Mouse (Mus musculus) hematopoietic stem cell, adult 5-6 weeks (primary cell): Measurements from ENCODE around the gene Tmem94. TPM values are rescaled to one million over a fixed set of nuclear protein-coding genes. Genes with fewer than 3 reads are reported as not detected.
A peak's percentile ranks its signal among the peaks of the same experiment; 100 is the strongest.
"Not testable (repeated sequence)": the region's sequence is repeated elsewhere in the genome, so short reads cannot be mapped to it uniquely, and the experiment has no call there.

Experiments used
- ATAC-seq, 2 experiments: fragments of 125-278 bp in 1 of 2; replicated peaks in 1 of 2; 2 replicates each; pipeline ENCODE4 v1.8.0; 2016 to 2017; ENCODE audit warnings: inconsistent platforms in 2 of 2, mild to moderate bottlenecking in 2 of 2, moderate number of reproducible peaks in 2 of 2, low read depth in 1 of 2, moderate TSS enrichment in 1 of 2; ENCODE audit not compliant: low FRiP score in 2 of 2, poor library complexity in 2 of 2, severe bottlenecking in 2 of 2, insufficient read depth in 1 of 2, low TSS enrichment in 1 of 2
- total RNA-seq: library from RNA; stranded (forward); fragments of 172-1452, 232-1000 nt; gene quantifications from 2 replicates; pipeline ENCODE4 v1.2.3, GENCODE M21; 2017

Tmem94 gene
- total RNA-seq, 1 experiment from 2014 or later, result 33.5 TPM

- no peak for ATAC-seq
These were observed 11.7 kb upstream of the Tmem94 start for GRCm38 (mm10) chr11:115753485-115753884.

DNA sequence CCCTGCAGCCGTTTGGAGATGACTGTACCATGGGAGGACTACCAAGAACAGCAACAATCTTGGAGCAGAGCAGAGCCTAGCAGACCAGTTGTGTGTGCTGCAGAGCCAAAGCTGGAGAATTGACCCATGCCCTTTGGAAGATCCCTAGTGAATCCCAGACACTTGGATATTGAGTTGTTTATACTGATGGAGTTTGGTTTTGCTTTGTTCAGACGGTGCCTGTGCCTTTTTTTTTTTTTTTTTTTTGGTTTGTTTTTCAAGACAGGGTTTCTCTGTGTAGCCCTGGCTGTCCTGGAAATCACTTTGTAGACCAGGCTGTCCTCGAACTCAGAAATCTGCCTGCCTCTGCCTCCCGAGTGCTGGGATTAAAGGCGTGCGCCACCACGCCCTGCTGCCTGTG, 3.1 kb upstream of the Tmem94 start:
- ATAC-seq, result not testable (repeated sequence)

- no peak for ATAC-seq
These were observed 535 bp upstream of the Tmem94 start for GRCm38 (mm10) chr11:115764698-115765097.

GRCm38 (mm10) chr11:115765607-115766141, 441 bp downstream of the Tmem94 start:
- peak; percentile 35 to 65; a peak in 3 of 4 replicates for ATAC-seq

DNA sequence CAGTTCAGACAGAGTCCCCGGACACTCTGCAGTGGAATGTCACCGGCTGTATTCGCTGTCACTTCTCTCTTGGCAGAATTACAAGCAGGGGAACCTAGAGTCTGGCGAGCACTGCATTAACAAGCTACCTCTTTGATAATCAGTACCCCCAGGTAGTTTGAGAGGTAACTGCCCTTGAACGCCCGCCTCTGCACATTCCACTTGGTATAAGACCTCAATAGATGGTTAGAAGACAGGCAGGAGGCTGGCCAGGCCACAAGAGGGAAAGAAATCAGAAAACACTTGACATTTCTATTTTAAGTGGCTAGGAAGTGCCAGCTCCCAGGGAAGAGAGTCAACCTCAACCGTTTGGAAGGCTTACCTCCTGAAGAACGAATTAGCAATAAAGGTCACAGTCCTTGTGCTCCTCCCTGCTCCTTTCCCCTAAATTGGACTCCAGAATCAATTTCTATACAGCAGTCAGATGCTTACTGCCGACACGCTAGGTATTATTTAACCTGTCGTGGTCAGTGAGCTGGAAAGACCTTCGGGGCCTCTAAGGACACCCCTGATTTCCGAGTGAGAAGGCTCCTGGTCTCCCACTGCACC, 1.2 kb downstream of the Tmem94 start:
- ATAC-seq, result no peak

GRCm38 (mm10) chr11:115766981-115767380, 1.7 kb downstream of the Tmem94 start:
- no peak for ATAC-seq

GRCm38 (mm10) chr11:115768896-115769295, 3.7 kb downstream of the Tmem94 start:
- no peak for ATAC-seq

- no peak for ATAC-seq
These were observed 9.4 kb downstream of the Tmem94 start for GRCm38 (mm10) chr11:115774653-115775052.

GRCm38 (mm10) chr11:115775821-115776665, 10.8 kb downstream of the Tmem94 start:
- no peak for ATAC-seq

DNA sequence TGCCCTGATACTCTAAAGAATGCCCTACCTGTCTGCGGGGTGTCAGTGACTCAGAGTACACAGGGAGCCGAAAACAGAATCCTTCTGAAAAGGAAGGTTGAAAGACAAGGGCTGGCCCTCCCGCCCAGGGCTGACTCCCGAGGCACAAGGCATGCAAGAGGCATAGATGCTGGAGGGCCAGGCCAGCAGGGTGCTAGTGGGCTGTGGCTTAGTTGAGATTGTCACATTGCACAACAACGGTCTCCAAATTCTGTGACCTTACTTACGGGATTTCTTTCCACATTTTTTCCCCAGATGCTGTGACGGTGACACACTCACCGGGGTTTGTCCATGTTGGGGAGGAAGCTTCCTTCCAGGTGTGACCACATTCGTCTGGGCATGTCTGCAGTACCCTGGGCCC, 11.7 kb downstream of the Tmem94 start:
- no peak for ATAC-seq

- ATAC-seq, result no peak
These were observed 12.5 kb downstream of the Tmem94 start for GRCm38 (mm10) chr11:115777487-115778335.

DNA sequence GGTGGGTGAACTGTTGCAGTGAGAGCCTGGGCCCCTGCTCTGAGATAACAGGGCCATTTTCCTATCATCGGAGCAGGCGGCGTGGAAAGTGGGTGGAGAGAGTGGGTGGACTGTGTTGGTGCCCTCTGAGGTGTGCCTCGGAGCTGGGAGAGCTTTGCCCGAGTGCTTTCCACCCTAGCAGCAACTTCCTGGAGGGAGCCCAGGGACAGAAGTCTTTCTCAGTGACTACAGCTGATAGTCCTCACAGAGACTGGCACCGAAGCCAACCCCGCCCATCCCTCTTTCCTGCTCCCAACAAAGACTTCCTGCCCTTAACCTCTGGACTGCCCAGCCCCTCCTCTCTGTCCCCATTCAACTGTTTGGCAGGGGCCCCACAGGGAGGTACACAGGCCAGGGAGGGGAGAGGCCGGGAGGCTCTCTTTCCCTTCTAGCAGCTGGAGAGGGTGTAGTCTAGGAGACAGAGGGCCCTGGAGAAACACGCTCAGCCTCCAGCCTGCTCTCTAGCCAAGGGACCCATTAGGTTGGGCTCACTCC, 13.9 kb downstream of the Tmem94 start:
- peak; percentile 71 to 86 for ATAC-seq

GRCm38 (mm10) chr11:115780141-115781070, 15.2 kb downstream of the Tmem94 start:
- no peak for ATAC-seq

DNA sequence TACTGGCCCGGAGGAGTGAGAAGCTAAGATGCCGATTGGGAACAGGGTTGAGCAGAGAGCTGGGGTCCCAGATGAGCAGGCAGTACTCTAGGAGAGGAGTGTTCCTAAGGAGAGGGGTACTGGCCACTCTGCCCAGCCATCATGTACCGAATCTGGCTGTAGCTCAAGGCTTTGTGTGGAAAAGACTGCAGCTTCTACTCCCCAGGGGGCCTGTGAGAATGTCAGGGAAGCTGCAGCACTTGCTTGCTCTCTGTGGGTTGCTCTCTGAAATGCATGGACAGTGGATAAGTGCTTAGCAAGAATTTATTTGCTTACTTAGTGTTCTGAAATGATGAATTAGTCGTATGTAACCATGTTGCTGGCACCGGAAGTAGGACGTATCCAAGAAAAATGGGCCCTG, 21.2 kb downstream of the Tmem94 start:
- no peak for ATAC-seq

DNA sequence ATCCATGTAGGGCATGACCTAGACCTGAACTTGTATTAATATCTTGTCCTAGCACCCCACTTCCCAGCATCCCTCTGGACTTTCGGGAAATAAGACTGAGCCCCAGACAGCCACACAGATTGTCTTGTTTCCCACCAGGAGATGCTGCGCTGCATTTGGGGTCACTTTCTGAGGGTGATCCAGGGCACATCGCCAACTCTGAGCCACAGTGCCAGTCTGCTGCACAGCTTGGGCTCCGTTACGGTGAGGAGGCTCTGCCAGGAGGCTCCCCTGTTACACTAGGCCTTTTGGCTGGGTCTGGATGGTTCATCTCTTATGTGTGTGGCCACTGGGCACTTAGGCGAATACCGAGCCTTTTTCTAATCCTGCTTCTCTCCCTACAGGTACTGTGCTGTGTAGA, 24.6 kb downstream of the Tmem94 start:
- no peak for ATAC-seq

DNA sequence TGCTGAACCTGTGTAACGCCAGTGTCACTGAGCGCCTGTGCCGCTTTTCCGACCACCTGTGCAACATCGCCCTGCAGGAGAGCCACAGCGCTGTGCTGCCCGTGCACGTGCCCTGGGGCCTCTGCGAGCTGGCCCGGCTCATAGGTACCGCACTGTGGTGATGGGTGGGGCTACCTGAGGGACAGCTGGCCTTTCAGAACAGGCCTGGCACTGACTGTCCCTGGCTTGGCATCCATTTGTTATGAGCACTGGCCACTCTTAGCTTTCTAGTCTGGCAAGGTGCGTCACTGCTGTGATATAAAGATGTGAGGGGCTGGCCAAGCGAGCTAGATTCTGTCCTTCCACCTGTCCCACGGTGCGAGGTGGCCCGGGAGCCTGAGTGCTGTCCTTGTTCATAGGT, 26.7 kb downstream of the Tmem94 start:
- no peak for ATAC-seq

DNA sequence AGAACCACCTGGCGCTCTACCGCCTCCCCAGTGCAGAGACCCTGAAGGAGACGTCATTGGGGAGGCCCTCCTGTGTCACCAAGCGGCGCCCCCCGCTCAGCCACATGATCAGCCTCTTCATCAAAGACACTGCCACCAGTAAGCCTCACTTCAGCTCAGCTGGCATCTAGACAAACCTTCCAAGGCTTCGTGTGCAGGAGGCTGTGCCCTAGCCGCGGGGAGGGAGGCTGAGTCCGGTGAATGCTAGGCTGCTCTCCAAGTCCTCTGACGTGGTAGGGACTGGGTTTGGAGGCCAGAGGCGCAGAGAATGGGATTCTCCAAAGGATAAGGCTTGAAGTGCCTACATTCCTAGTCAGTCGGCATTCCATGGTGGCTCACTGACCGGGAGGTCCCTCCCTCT, 27.1 kb downstream of the Tmem94 start:
- ATAC-seq, result no peak
